Mouse (Mus musculus) liver, embryonic 14.5 days (tissue): ENCODE data around the gene Prom2. TPM values are rescaled to one million over a fixed set of nuclear protein-coding genes. Genes with fewer than 3 reads are reported as not detected.

Experiments
- ATAC-seq: fragments of 200-750 bp; cut with Nextera tagmentation; 2 replicates; pipeline ENCODE4 v1.8.0; 2017; ENCODE audit warnings: moderate number of reproducible peaks, mild to moderate bottlenecking, moderate library complexity; ENCODE audit not compliant: insufficient read depth
- DNase-seq, 3 experiments: peaks; one replicate each; pipeline ENCODE4 v3.0.0-alpha.2; 2012 to 2013; ENCODE audit warnings: low read depth in 3 of 3, low spot score in 3 of 3
- H3K27ac ChIP-seq: fragments of 300-500 bp; sonication (generic); 2 replicates; pipeline ENCODE4 v1.5.1; 2014; ENCODE audit warnings: moderate library complexity, mild to moderate bottlenecking, control low read depth, inconsistent platforms
- H3K27me3 ChIP-seq: fragments of 300-500 bp; sonication (generic); 2 replicates; pipeline ENCODE4 v1.6.1; 2014; ENCODE audit warnings: mild to moderate bottlenecking, low read length, moderate library complexity; ENCODE audit not compliant: control insufficient read depth, insufficient read depth
- H3K36me3 ChIP-seq: fragments of 300-500 bp; sonication (generic); replicated peaks from 2 replicates; pipeline ENCODE4 v1.6.1; 2014; ENCODE audit warnings: low read depth; ENCODE audit not compliant: control insufficient read depth, insufficient read depth
- H3K4me1 ChIP-seq, 2 experiments: fragments of 200-500 bp in 1 of 2; fragments of 300-500 bp in 1 of 2; sonication (generic) in 1 of 2; replicated peaks; 2 replicates each; pipeline ENCODE4 v1.6.1; 2012 to 2014; ENCODE audit warnings: antibody characterized with exemption in 1 of 2, inconsistent platforms in 1 of 2, low read length in 1 of 2; ENCODE audit not compliant: control insufficient read depth in 2 of 2, insufficient read depth in 2 of 2
- H3K4me2 ChIP-seq: fragments of 300-500 bp; sonication (generic); 2 replicates; pipeline ENCODE4 v1.6.1; 2014; ENCODE audit warnings: low read depth, mild to moderate bottlenecking, control low read depth, moderate library complexity
- H3K4me3 ChIP-seq, 2 experiments: fragments of 200-500 bp in 1 of 2; fragments of 300-500 bp in 1 of 2; sonication (generic) in 1 of 2; 2 replicates each; pipeline ENCODE4 v1.5.1; 2012 to 2014; ENCODE audit warnings: low read depth in 2 of 2, low read length in 2 of 2, mild to moderate bottlenecking in 2 of 2, control low read depth in 1 of 2, inconsistent platforms in 1 of 2, moderate library complexity in 1 of 2; ENCODE audit not compliant: insufficient read depth in 1 of 2
- H3K9ac ChIP-seq: fragments of 300-500 bp; sonication (generic); replicated peaks from 2 replicates; pipeline ENCODE4 v1.6.1; 2014; ENCODE audit warnings: mild to moderate bottlenecking, control low read depth, moderate library complexity
- H3K9me3 ChIP-seq: fragments of 300-500 bp; sonication (generic); 2 replicates; pipeline ENCODE4 v1.6.1; 2016; ENCODE audit warnings: low read length, mixed read lengths; ENCODE audit not compliant: control insufficient read depth
- CTCF ChIP-seq: IDR thresholded peaks from 2 replicates; pipeline ENCODE4 v1.5.1; 2016; ENCODE audit warnings: antibody characterized with exemption, low read depth, control low read depth
- EP300 ChIP-seq: IDR thresholded peaks from 2 replicates; pipeline ENCODE4 v1.6.1; 2016; ENCODE audit warnings: antibody characterized with exemption, low read depth
- WGBS: fragments of 180-500 bp; shearing (Covaris S2); extraction: QIAGEN DNeasy Blood & Tissue Kit; methylation state at CpG from one replicate; pipeline ENCODE4 v1.1.7; 2014; ENCODE audit not compliant: insufficient replicate concordance; 5-methylcytosine and 5-hydroxymethylcytosine counted together
- polyA plus RNA-seq, 2 experiments: library from polyadenylated mRNA; depleted of rRNA in 1 of 2; stranded (reverse) in 1 of 2; unstranded in 1 of 2; fragments of >200 nt; fragmentation: Nextera tagmentation in 1 of 2; extraction: Ambion mirVana in 1 of 2; gene quantifications; 2 replicates each; pipeline versions ENCODE4 v1.2.1 to v1.2.3; 2012 to 2014

The Prom2 gene
- polyA plus RNA-seq, 2 experiments: not detected

GRCm38 (mm10) chr2:127481841-127482532, 59.3 kb downstream of the Prom2 start:
- no peak overlapping the region for H3K9ac ChIP-seq
- DNase-seq: no peak
- no peaks in the 10 kb centered on the region for H3K4me1 ChIP-seq
- no peak for ATAC-seq
- WGBS: under 1% methylated on average over 59 of the region's 59 CpGs
- H3K27me3 ChIP-seq: peaks cover 47% of the 10 kb centered on the region
- no peaks in the 10 kb centered on the region for H3K36me3 ChIP-seq
- H3K9me3 ChIP-seq: no peaks in the 10 kb centered on the region
- H3K4me2 ChIP-seq: peak overlapping the region; percentile 47
- no peak overlapping the region for H3K27ac ChIP-seq
- peak overlapping the region; percentile 6 to 14; a peak in 3 of 4 replicates for H3K4me3 ChIP-seq
- TF ChIP-seq EP300: no peak
- TF ChIP-seq CTCF: 0 out of 2 replicates have a peak, but pooled peaks have one; percentile 9

- no peak overlapping the region for H3K27ac ChIP-seq
- H3K27me3 ChIP-seq: peaks cover 44% of the 10 kb centered on the region
- TF ChIP-seq CTCF: no peak
- DNase-seq (no peak), ATAC-seq (no peak)
- H3K4me2 ChIP-seq: no peak overlapping the region
- WGBS: 58% methylated on average over 10 of the region's 10 CpGs
- no peak overlapping the region for H3K4me3 ChIP-seq
- H3K9me3 ChIP-seq: no peaks in the 10 kb centered on the region
- no peaks in the 10 kb centered on the region for H3K4me1 ChIP-seq
- H3K36me3 ChIP-seq: no peaks in the 10 kb centered on the region
- H3K9ac ChIP-seq: no peak overlapping the region
Observed at GRCm38 (mm10) chr2:127479763-127480162, 61.5 kb downstream of the Prom2 start.

GRCm38 (mm10) chr2:127479210-127479609, 62.1 kb downstream of the Prom2 start:
- H3K27me3 ChIP-seq: peaks cover 39% of the 10 kb centered on the region

More at GRCm38 (mm10) chr2:127479210-127479609, 62.1 kb downstream of the Prom2 start:
- ATAC-seq (no peak), DNase-seq (no peak)
- Histone ChIP-seq H3K4me2 (no peak overlapping the region), H3K9me3 (no peaks in the 10 kb centered on the region), H3K9ac (no peak overlapping the region), H3K27ac (no peak overlapping the region), H3K36me3 (no peaks in the 10 kb centered on the region), H3K4me1 (no peaks in the 10 kb centered on the region), H3K4me3 (no peak overlapping the region)
- WGBS: 61% methylated on average over 4 of the region's 4 CpGs
- no peak for TF ChIP-seq EP300
- no peak for TF ChIP-seq CTCF

Other genes starting within 250 kb of the Prom2 start
- gene Dusp2, start 205.3 kb downstream of the Prom2 start, polyA plus RNA-seq (2012; rRNA removed): 1.1 and 1.8 TPM in 2 replicates
- gene Dusp2, start 205.3 kb downstream of the Prom2 start, polyA plus RNA-seq (2014; fragmentation: Nextera tagmentation; extraction: Ambion mirVana): 1.5 and 1.7 TPM in 2 replicates
- gene Astl, start 202.8 kb downstream of the Prom2 start, polyA plus RNA-seq (2012; rRNA removed): not detected in 2 replicates
- not detected in 2 replicates for gene Astl, start 202.8 kb downstream of the Prom2 start, polyA plus RNA-seq (2014; fragmentation: Nextera tagmentation; extraction: Ambion mirVana)
- gene Adra2b, start 178.3 kb downstream of the Prom2 start, polyA plus RNA-seq (2012; rRNA removed): 12.4 and 13.2 TPM in 2 replicates
- gene Adra2b, start 178.3 kb downstream of the Prom2 start, polyA plus RNA-seq (2014; fragmentation: Nextera tagmentation; extraction: Ambion mirVana): 20.0 and 24.4 TPM in 2 replicates
- gene Gpat2, start 116.3 kb downstream of the Prom2 start, polyA plus RNA-seq (2012; rRNA removed): 0.26 and 0.45 TPM in 2 replicates
- 0.32 and 0.33 TPM in 2 replicates for gene Gpat2, start 116.3 kb downstream of the Prom2 start, polyA plus RNA-seq (2014; fragmentation: Nextera tagmentation; extraction: Ambion mirVana)
- gene Fahd2a, start 96.9 kb downstream of the Prom2 start, polyA plus RNA-seq (2012; rRNA removed): 6.8 and 7.9 TPM in 2 replicates
- gene Fahd2a, start 96.9 kb downstream of the Prom2 start, polyA plus RNA-seq (2014; fragmentation: Nextera tagmentation; extraction: Ambion mirVana): 15.1 and 20.0 TPM in 2 replicates
- gene Kcnip3, start 19.4 kb downstream of the Prom2 start, polyA plus RNA-seq (2012; rRNA removed): 0.36 and 0.38 TPM in 2 replicates
- 0.42 and 0.59 TPM in 2 replicates for gene Kcnip3, start 19.4 kb downstream of the Prom2 start, polyA plus RNA-seq (2014; fragmentation: Nextera tagmentation; extraction: Ambion mirVana)
- gene Zfp661, start 45.6 kb upstream of the Prom2 start, polyA plus RNA-seq (2012; rRNA removed): 1.0 and 1.1 TPM in 2 replicates
- 0.83 and 0.86 TPM in 2 replicates for gene Zfp661, start 45.6 kb upstream of the Prom2 start, polyA plus RNA-seq (2014; fragmentation: Nextera tagmentation; extraction: Ambion mirVana)
- 25.2 and 46.4 TPM in 2 replicates for gene Mrps5, start 45.8 kb upstream of the Prom2 start, polyA plus RNA-seq (2012; rRNA removed)
- gene Mrps5, start 45.8 kb upstream of the Prom2 start, polyA plus RNA-seq (2014; fragmentation: Nextera tagmentation; extraction: Ambion mirVana): 80.1 and 80.3 TPM in 2 replicates
- 0.01 and 0.03 TPM in 2 replicates for gene Mal, start 115.2 kb upstream of the Prom2 start, polyA plus RNA-seq (2012; rRNA removed)
- gene Mal, start 115.2 kb upstream of the Prom2 start, polyA plus RNA-seq (2014; fragmentation: Nextera tagmentation; extraction: Ambion mirVana): 0.06 and 0.10 TPM in 2 replicates
- gene Mall, start 188.5 kb upstream of the Prom2 start, polyA plus RNA-seq (2012; rRNA removed): 0.02 and 0.06 TPM in 2 replicates
- not detected in 2 replicates for gene Mall, start 188.5 kb upstream of the Prom2 start, polyA plus RNA-seq (2014; fragmentation: Nextera tagmentation; extraction: Ambion mirVana)
- 2.9 and 4.9 TPM in 2 replicates for gene Nphp1, start 247.4 kb upstream of the Prom2 start, polyA plus RNA-seq (2012; rRNA removed)
- gene Nphp1, start 247.4 kb upstream of the Prom2 start, polyA plus RNA-seq (2014; fragmentation: Nextera tagmentation; extraction: Ambion mirVana): 5.5 and 6.8 TPM in 2 replicates